Mouse (Mus musculus): ENCODE measurements around the gene Cdh22.

GRCm38 (mm10) chr2:165081257-165081656 is 153.4 kb downstream of the Cdh22 start:
- TF ChIP-seq CTCF (IDR thresholded peaks at IDR 0.05; ENCODE audit: control insufficient read depth, insufficient read depth, low read length) (no peak), POLR2A (IDR thresholded peaks at IDR 0.05; ENCODE audit: borderline replicate concordance, control insufficient read depth, low read depth, low read length) (no peak)

Measured in bone marrow, adult 2 months (tissue).